Mouse (Mus musculus): ENCODE measurements around the gene Fli1.

- TF ChIP-seq CTCF (IDR thresholded peaks at IDR 0.05; ENCODE audit: low read depth) (no peak), EP300 (IDR thresholded peaks at IDR 0.05; ENCODE audit: low read depth) (no peak)
Measured at GRCm38 (mm10) chr9:32538124-32538523, 4.5 kb downstream of the Fli1 start.
